Mouse (Mus musculus): Measurements from ENCODE around the gene Tradd. TPM values are rescaled to one million over a fixed set of nuclear protein-coding genes. Genes with fewer than 3 reads are reported as not detected.

Gene Tradd
- polyA plus RNA-seq (2015; fragmentation: Nextera tagmentation; extraction: Ambion mirVana): 13.2 and 13.3 TPM in 2 replicates

- H3K36me3 ChIP-seq (ENCODE audit: poor library complexity, severe bottlenecking): no peaks in the 10 kb centered on the region
- peak within 1 kb of the TSS; percentile 77 for H3K4me2 ChIP-seq
- H3K9me3 ChIP-seq (replicated peaks): no peaks in the 10 kb centered on the region; the same call in 1 of the 2 replicates
- H3K4me3 ChIP-seq: peak within 1 kb of the TSS; percentile 60
- ATAC-seq: peak; percentile 43
- peak within 1 kb of the TSS; percentile 67 for H3K9ac ChIP-seq
- peaks cover 96% of the 10 kb centered on the region for H3K27me3 ChIP-seq
- no peak within 1 kb of the TSS for H3K27ac ChIP-seq
- 1% methylated on average over 51 of the region's 54 CpGs for WGBS
- H3K4me1 ChIP-seq: peaks cover 35% of the 10 kb centered on the region
These were observed at the start of gene Tradd, which contains the start of gene Fbxl8 for GRCm38 (mm10) chr8:105264024-105264982. Gene Tradd (minus strand): TSS chr8:105264609. Gene Fbxl8 (plus strand): TSS chr8:105264648.

- H3K4me3 ChIP-seq: no peak overlapping the region
- no peak overlapping the region for H3K4me2 ChIP-seq
- H3K4me1 ChIP-seq: no peaks in the 10 kb centered on the region
- H3K27me3 ChIP-seq: no peaks in the 10 kb centered on the region
- no peaks in the 10 kb centered on the region for H3K9me3 ChIP-seq (replicated peaks)
- peaks cover 87% of the 10 kb centered on the region for H3K36me3 ChIP-seq (ENCODE audit: poor library complexity, severe bottlenecking)
- H3K9ac ChIP-seq: no peak overlapping the region
- 85% methylated on average over 9 of the region's 9 CpGs for WGBS
- 0 out of 2 replicates have a peak, but pooled peaks have one; percentile 14 for ATAC-seq
- no peak overlapping the region for H3K27ac ChIP-seq
These were observed 49.4 kb upstream of the Tradd start for GRCm38 (mm10) chr8:105313622-105314402.

GRCm38 (mm10) chr8:105312891-105313481 is 48.6 kb upstream of the Tradd start:
- Histone ChIP-seq H3K36me3 (ENCODE audit: poor library complexity, severe bottlenecking) (peaks cover 87% of the 10 kb centered on the region), H3K4me3 (no peak overlapping the region), H3K27me3 (no peaks in the 10 kb centered on the region), H3K4me1 (no peaks in the 10 kb centered on the region), H3K4me2 (no peak overlapping the region), H3K9me3 (replicated peaks) (no peaks in the 10 kb centered on the region), H3K27ac (no peak overlapping the region), H3K9ac (no peak overlapping the region)
- ATAC-seq: no peak
- WGBS: 92% methylated on average over 8 of the region's 8 CpGs

- Histone ChIP-seq H3K9ac (no peak overlapping the region), H3K9me3 (replicated peaks) (no peaks in the 10 kb centered on the region), H3K27ac (no peak overlapping the region), H3K4me3 (no peak overlapping the region), H3K36me3 (ENCODE audit: poor library complexity, severe bottlenecking) (peaks cover 88% of the 10 kb centered on the region), H3K4me1 (no peaks in the 10 kb centered on the region), H3K4me2 (no peak overlapping the region), H3K27me3 (no peaks in the 10 kb centered on the region)
- 90% methylated on average over 1 of the region's 1 CpGs for WGBS
- ATAC-seq: no peak
These were observed 47.3 kb upstream of the Tradd start for GRCm38 (mm10) chr8:105311718-105312117.

GRCm38 (mm10) chr8:105310118-105310517 is 45.7 kb upstream of the Tradd start:
- Histone ChIP-seq H3K9me3 (replicated peaks) (no peaks in the 10 kb centered on the region), H3K36me3 (ENCODE audit: poor library complexity, severe bottlenecking) (peaks cover 82% of the 10 kb centered on the region), H3K4me1 (peaks cover 12% of the 10 kb centered on the region), H3K9ac (no peak overlapping the region), H3K4me2 (no peak overlapping the region), H3K27me3 (no peaks in the 10 kb centered on the region), H3K4me3 (no peak overlapping the region), H3K27ac (no peak overlapping the region)
- 94% methylated on average over 8 of the region's 8 CpGs for WGBS
- ATAC-seq: no peak

GRCm38 (mm10) chr8:105309142-105309847 is 44.9 kb upstream of the Tradd start:
- ATAC-seq: no peak
- Histone ChIP-seq H3K4me3 (no peak overlapping the region), H3K27me3 (no peaks in the 10 kb centered on the region), H3K9me3 (replicated peaks) (no peaks in the 10 kb centered on the region), H3K9ac (no peak overlapping the region), H3K4me1 (peaks cover 16% of the 10 kb centered on the region), H3K36me3 (ENCODE audit: poor library complexity, severe bottlenecking) (peaks cover 81% of the 10 kb centered on the region), H3K27ac (no peak overlapping the region), H3K4me2 (no peak overlapping the region)
- 86% methylated on average over 15 of the region's 15 CpGs for WGBS

- Histone ChIP-seq H3K27ac (no peak overlapping the region), H3K4me1 (peaks cover 16% of the 10 kb centered on the region), H3K9ac (no peak overlapping the region), H3K36me3 (ENCODE audit: poor library complexity, severe bottlenecking) (peaks cover 81% of the 10 kb centered on the region), H3K27me3 (no peaks in the 10 kb centered on the region), H3K4me2 (no peak overlapping the region), H3K4me3 (no peak overlapping the region), H3K9me3 (replicated peaks) (no peaks in the 10 kb centered on the region)
- WGBS: 95% methylated on average over 10 of the region's 10 CpGs
- ATAC-seq: no peak
These were observed 44.0 kb upstream of the Tradd start for GRCm38 (mm10) chr8:105308428-105308827.

- H3K9me3 ChIP-seq (replicated peaks): no peaks in the 10 kb centered on the region
- H3K4me3 ChIP-seq: no peak overlapping the region
- 94% methylated on average over 13 of the region's 13 CpGs for WGBS
- no peak overlapping the region for H3K9ac ChIP-seq
- ATAC-seq: no peak
- no peaks in the 10 kb centered on the region for H3K27me3 ChIP-seq
- H3K36me3 ChIP-seq (ENCODE audit: poor library complexity, severe bottlenecking): peaks cover 81% of the 10 kb centered on the region
- peaks cover 16% of the 10 kb centered on the region for H3K4me1 ChIP-seq
- no peak overlapping the region for H3K27ac ChIP-seq
- no peak overlapping the region for H3K4me2 ChIP-seq
These were observed 43.3 kb upstream of the Tradd start for GRCm38 (mm10) chr8:105307670-105308069.

- Histone ChIP-seq H3K9me3 (replicated peaks) (no peaks in the 10 kb centered on the region), H3K27me3 (no peaks in the 10 kb centered on the region), H3K4me2 (peak overlapping the region; percentile 47), H3K36me3 (ENCODE audit: poor library complexity, severe bottlenecking) (peaks cover 81% of the 10 kb centered on the region), H3K27ac (no peak overlapping the region), H3K4me3 (no peak overlapping the region), H3K4me1 (peaks cover 16% of the 10 kb centered on the region), H3K9ac (peak overlapping the region; percentile 50; the same call in 1 of the 2 replicates)
- 62% methylated on average over 5 of the region's 5 CpGs for WGBS
- ATAC-seq: peak; percentile 19
These were observed 41.8 kb upstream of the Tradd start for GRCm38 (mm10) chr8:105306146-105306691.

- H3K4me2 ChIP-seq: peak within 1 kb of the TSS; percentile 47
- H3K9me3 ChIP-seq (replicated peaks): no peaks in the 10 kb centered on the region
- no peak within 1 kb of the TSS for H3K27ac ChIP-seq
- peak; percentile 50 for ATAC-seq
- no peaks in the 10 kb centered on the region for H3K27me3 ChIP-seq
- peaks cover 87% of the 10 kb centered on the region for H3K36me3 ChIP-seq (ENCODE audit: poor library complexity, severe bottlenecking)
- H3K4me3 ChIP-seq: no peak within 1 kb of the TSS
- H3K9ac ChIP-seq: peak within 1 kb of the TSS; percentile 50
- H3K4me1 ChIP-seq: peaks cover 16% of the 10 kb centered on the region
- WGBS: 9% methylated on average over 29 of the region's 30 CpGs
These were observed 41.1 kb upstream of the Tradd start, which contains the start of gene Elmo3 for GRCm38 (mm10) chr8:105305211-105306145. Gene Elmo3 (plus strand): TSS chr8:105305601.

Measured in forebrain, embryonic 13.5 days (tissue).